Mouse (Mus musculus) liver, adult 2 months (tissue): ENCODE data around the gene Gm13272.
"Not testable (repeated sequence)": the region's sequence is repeated elsewhere in the genome, so short reads cannot be mapped to it uniquely, and the experiment has no call there.

ENCODE experiments used
- CTCF ChIP-seq: fragments of 200-500 bp; IDR thresholded peaks from 2 replicates; pipeline ENCODE4 v1.5.1; 2011; ENCODE audit warnings: low read depth, low read length, control low read depth
- POLR2A ChIP-seq: fragments of 200-500 bp; IDR thresholded peaks from 2 replicates; pipeline ENCODE4 v1.6.1; 2011; ENCODE audit warnings: low read length, control low read depth; ENCODE audit not compliant: insufficient read depth; ENCODE audit errors: extremely low read depth

GRCm38 (mm10) chr4:88793936-88794675 is 14.5 kb downstream of the Gm13272 start, which contains the start of gene Gm13275:
- TF ChIP-seq CTCF, POLR2A: not testable (repeated sequence)
